Mouse (Mus musculus): ENCODE measurements around the gene Fgfr3.
A peak's percentile ranks its signal among the peaks of the same experiment; 100 is the strongest.

Fgfr3 gene

DNA sequence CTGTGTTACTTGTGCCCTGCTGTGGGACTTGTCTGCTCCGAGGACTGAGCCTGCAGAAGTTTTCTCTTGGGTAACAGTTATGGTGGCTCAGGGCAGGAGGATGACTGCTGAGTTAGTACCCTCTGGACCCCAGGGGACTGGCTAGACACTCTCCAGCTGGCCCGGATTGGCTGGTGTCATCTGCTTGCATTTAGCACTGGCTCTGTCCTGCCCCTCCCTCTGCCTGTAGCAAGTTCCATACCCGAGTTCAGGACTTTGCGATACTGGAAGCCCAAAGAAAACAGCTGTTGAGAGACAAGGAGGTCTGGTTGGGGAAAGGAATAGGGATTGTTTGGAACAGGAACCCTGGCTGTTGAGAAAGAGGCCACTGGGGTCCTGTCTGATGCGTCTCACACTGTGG is 9.0 kb downstream of the Fgfr3 start:
- no peak for DNase-seq

DNA sequence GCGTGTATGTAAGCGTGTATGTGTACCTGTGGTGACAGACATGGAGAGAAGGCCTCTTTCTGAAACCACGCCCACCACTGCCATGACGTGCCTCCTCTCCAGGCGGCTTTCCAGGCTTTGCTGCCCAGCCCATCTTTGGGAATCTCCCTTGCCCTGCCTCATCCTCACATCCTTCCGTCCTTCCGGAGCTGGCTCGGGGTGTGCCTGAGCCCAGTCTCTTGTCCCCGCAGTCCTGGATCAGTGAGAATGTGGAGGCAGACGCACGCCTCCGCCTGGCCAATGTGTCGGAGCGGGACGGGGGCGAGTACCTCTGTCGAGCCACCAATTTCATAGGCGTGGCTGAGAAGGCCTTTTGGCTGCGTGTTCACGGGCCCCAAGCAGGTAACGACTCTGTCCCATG is 9.6 kb downstream of the Fgfr3 start:
- no peak for DNase-seq

DNA sequence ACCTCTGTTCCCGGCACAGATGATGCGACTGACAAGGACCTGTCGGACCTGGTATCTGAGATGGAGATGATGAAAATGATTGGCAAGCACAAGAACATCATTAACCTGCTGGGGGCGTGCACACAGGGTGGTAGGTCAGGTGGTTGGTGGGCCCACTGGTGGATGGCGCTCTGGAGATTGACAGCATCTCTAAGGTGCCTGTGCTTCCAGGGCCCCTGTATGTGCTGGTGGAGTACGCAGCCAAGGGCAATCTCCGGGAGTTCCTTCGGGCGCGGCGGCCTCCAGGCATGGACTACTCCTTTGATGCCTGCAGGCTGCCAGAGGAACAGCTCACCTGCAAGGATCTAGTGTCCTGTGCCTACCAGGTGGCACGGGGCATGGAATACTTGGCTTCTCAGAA is 12.4 kb downstream of the Fgfr3 start:
- no peak for DNase-seq

DNA sequence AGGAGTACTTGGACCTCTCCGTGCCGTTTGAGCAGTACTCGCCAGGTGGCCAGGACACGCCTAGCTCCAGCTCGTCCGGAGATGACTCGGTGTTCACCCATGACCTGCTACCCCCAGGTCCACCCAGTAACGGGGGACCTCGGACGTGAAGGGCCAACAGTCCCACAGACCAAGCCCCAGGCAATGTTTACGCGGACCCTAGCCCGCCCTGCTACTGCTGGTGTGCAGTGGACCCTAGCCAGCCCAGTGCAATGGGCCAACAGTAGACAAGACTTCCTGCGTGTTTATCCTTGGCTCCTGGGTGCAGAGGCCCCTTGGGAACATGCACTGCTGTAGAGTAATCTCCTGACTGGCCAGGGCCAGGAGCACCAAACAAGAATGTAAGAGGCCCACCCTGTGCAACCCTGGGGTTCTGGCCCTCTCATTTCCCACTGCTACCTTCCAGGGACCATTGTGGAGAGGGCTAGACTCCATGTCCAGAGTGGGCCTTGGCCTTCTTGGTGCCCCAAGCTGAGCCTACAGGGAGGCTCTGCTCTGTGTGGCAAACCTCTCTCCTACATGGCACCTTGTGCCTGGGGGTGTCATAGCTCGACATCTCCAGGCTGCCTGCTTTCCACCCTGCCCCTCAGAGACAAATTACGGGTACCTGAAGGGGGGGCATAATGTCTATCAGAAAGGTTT is 14.1 kb downstream of the Fgfr3 start:
- no peak for DNase-seq

DNA sequence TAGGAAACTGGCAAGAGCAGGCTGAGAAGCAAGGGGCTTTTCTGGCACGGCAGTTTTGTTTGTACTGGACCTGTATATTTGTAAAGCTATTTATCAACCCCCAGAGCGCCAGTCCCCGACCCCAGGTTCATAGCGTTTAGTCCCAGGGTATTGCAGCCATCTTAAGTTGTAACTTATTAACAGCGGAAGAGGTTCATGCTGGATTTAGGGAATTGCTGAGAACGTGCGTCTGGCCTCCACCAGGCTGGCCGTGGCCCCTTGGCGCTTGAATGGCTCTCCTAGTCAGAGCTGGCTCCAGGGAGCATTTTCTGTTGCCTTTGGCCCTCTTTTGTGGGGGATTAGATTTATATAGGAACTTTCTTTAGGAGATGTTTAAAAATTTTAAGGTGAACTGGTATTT is 14.8 kb downstream of the Fgfr3 start:
- DNase-seq = no peak

DNA sequence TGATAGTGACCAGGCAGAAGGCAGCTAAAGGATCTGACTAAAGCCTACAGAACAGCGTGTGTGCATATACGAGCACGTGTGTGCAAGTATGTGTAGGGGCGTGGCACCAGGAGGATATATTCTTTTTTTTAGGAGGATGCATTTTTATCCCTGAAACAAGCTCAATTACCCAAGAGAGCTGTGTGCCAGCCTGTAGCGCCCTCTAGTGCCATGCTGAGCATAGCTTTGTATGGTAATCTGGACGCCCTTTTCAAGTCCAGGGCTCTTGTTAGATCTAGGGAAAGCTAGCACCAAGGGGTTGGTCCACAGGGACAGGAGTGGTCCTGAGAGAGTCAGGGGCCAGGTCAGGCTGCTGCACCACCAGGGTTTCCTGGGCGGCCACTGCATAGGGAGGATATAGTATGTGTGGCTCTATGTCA is 16.4 kb downstream of the Fgfr3 start:
- peak; percentile 69 to 82 for DNase-seq

DNA sequence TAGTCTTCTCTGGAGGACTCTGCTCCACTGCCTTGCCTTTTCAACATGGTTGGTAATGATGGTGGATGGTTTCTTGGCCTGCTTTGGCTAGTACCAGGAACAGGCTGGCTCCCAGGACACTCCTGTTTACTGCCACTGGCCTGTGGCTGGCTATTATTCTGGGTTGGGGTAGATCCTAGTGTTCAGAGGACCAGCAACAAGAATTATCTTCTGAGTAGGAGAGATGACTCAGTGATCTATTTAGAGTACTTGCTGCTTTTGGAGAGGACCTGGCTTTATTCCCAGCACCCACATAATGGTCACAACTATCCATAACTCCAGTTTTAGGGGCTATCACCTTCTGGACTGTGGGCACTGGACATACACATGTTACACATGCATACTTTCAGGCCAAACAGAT is 16.9 kb downstream of the Fgfr3 start:
- no peak for DNase-seq

DNA sequence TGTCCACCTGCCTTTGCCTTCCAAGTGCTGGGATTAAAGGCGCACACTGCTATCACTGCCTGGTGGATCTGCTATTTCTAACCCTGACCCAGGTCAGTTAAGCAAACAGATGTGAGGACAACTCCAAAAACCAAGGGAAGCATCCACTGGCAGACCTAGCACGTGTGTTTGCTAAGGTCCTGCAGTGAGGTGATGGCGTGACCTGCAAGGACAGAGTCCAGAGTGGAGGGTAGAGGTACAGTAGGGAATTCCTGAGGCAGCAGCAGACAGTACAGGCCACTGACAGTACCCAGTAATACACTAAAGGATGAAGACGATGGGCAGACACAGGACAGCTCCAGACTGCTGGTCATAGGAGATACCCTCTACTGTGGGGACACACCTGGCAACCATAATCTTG is 19.1 kb downstream of the Fgfr3 start:
- DNase-seq = no peak

DNA sequence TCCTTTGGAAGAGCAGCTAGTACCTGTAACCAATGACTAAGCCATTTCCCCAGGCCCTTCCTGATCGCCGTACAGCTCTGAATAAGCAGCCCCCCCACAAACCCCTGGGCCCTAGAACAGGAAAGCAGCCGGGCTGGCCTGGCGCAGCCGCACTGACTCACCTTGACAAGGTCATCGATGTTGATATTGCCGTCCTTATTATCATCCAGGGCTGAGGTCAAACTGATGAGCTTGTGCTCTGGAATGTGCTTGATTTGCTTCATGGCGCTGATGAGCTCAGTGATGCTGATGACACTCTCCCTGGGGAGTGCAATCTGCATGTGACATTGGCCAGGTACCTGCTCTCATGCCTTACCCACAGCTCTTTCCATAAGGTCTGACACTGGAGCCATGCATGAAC is 22.0 kb downstream of the Fgfr3 start:
- no peak for DNase-seq

DNA sequence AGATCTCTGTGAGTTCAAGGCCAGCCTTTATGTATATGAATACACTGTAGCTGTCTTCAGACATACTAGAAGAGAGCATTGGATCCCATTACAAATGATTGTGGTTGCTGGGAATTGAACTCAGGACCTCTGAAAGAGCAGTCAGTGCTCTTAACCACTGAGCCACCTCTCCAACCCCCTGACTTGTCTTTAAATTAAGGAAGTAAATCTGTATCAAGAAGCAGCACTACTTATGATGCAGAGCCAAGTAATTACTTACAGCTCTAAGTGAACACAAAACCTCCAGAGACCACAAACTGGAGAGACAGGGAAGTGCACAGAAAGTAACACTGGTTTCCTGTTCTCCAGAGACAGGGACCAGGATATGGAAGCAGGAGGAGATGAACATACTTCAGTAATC is 55.7 kb downstream of the Fgfr3 start:
- DNase-seq = no peak

DNA sequence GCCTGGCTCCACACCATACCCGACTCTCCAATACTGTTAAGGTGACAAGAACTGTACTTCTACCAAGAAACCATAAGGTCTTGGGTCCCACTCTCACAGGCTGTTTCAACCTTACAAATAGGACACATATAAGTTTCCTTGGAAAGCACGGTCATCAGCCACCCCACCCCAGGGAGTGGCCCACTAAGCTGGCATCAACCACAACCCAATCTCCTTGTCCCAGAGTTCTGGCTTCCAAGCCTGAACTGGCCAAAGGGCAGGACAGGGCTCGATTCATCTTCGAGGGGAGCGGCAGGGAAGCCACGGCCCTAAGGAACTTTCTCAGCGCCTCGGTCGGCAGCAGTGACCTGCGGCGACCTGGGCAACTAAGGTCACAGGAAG is 60.5 kb downstream of the Fgfr3 start:
- DNase-seq = no peak

DNA sequence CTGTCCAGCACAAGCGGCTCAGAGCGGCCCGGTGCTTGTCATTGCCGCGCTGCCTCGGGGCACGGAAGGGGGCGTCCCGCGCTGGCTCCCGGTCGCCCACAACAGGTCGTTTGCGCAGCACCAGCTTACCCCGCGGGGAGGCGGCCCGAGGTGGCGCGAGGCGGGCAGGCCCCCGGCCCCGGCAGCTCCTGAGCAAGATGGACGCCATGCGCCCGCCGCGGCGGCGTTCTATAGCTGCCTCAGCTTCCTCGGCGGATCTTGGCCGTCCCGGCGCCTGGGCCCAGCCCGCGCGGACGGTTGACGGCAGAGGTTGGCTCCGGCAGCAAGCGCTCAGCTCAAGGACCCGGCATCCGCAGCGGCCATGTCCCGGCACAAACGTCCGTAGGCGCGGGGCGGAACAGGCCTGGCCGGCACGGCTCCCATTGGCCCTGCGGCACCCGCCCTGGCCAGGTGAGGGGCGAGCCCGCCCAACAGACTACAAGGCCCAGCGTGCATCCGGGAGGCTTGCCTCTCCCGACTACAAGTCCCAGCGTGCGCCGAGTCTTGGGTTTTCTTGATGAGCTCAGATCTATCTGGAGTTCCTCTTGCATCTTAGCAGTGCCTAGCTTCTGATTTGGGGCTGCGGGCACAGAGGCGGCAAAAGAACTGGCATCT is 61.0 kb downstream of the Fgfr3 start, which contains the start of gene Letm1:
Gene Letm1 (minus strand): TSS at position 473 of the 654 bp plus-strand sequence.
- peak; percentile 96 to 97 for DNase-seq

DNA sequence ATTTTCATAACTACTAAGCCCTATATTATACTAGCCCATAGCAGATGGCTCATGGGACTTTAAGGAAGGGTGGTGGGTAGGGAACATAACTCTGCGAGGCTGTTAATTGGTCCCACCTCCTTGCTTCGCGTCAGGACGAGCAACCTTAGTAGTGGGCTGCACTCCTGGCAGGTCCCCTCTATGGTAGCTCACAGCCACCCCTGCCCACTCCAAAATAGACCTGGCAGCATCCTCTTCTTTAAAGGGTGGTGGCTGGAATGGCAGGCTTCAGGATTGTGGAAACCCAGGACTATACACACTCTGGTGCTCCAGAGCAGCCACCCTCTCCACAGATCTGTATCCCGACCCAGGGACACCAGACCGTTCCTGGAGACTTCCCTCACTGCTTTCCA is 61.5 kb downstream of the Fgfr3 start:
- DNase-seq = no peak

Measured in cerebellum, postnatal 25 days (tissue).